Mouse (Mus musculus) intestine, postnatal 0 days (tissue): ENCODE results near the gene Nrd1. TPM values are rescaled to one million over a fixed set of nuclear protein-coding genes. Genes with fewer than 3 reads are reported as not detected.
A peak's percentile ranks its signal among the peaks of the same experiment; 100 is the strongest.

Experiments used
- ATAC-seq: fragments of 200-750 bp; cut with Nextera tagmentation; 2 replicates; pipeline ENCODE4 v1.8.0; 2017; ENCODE audit warnings: mild to moderate bottlenecking, moderate TSS enrichment, moderate library complexity
- H3K27ac ChIP-seq: fragments of 300-500 bp; sonication (generic); 2 replicates; pipeline ENCODE4 v1.5.1; 2014; ENCODE audit warnings: mild to moderate bottlenecking, low read depth, low read length, moderate library complexity
- H3K27me3 ChIP-seq: fragments of 300-500 bp; sonication (generic); replicated peaks from 2 replicates; pipeline ENCODE4 v1.6.1; 2014; ENCODE audit warnings: low read length, mixed read lengths; ENCODE audit not compliant: control insufficient read depth, insufficient read depth
- H3K36me3 ChIP-seq: fragments of 300-500 bp; sonication (generic); 2 replicates; pipeline ENCODE4 v1.6.1; 2014; ENCODE audit warnings: mild to moderate bottlenecking, moderate library complexity; ENCODE audit not compliant: control insufficient read depth, insufficient read depth
- H3K4me1 ChIP-seq: fragments of 300-500 bp; sonication (generic); replicated peaks from 2 replicates; pipeline ENCODE4 v1.6.1; 2014; ENCODE audit warnings: antibody characterized with exemption, low read length, mixed read lengths; ENCODE audit not compliant: control insufficient read depth, insufficient read depth
- H3K4me2 ChIP-seq: fragments of 300-500 bp; sonication (generic); replicated peaks from 2 replicates; pipeline ENCODE4 v1.6.1; 2014; ENCODE audit warnings: low read depth, mild to moderate bottlenecking, moderate library complexity
- H3K4me3 ChIP-seq: fragments of 300-500 bp; sonication (generic); 2 replicates; pipeline ENCODE4 v1.5.1; 2014; ENCODE audit warnings: low read depth, low read length
- H3K9ac ChIP-seq: fragments of 300-500 bp; sonication (generic); 2 replicates; pipeline ENCODE4 v1.6.1; 2014; ENCODE audit warnings: mild to moderate bottlenecking, low read depth, low read length
- H3K9me3 ChIP-seq: fragments of 300-500 bp; sonication (generic); 2 replicates; pipeline ENCODE4 v1.6.1; 2016; ENCODE audit warnings: mixed run types; ENCODE audit not compliant: control insufficient read depth
- CTCF ChIP-seq: sonication (generic); IDR thresholded peaks from 2 replicates; pipeline ENCODE4 v1.5.1; 2016; ENCODE audit warnings: low read depth, mild to moderate bottlenecking, control low read depth, antibody characterized with exemption, moderate library complexity
- whole genome bisulfite sequencing: fragments of 180-500 bp; shearing (Covaris S2); extraction: QIAGEN DNeasy Blood & Tissue Kit; methylation state at CpG from one replicate; pipeline ENCODE4 v1.1.7; 2014; 5-methylcytosine and 5-hydroxymethylcytosine counted together
- polyA plus RNA-seq: library from polyadenylated mRNA; unstranded; fragments of >200 nt; fragmentation: Nextera tagmentation; extraction: Ambion mirVana; gene quantifications from 2 replicates; pipeline ENCODE4 v1.2.1, GENCODE M21; 2015

Gene Nrd1
- polyA plus RNA-seq, 1 experiment from 2014 or later, result 21.9 TPM

- TF ChIP-seq CTCF, result no peak
- no peak overlapping the region for H3K4me2 ChIP-seq
- WGBS, result 77% methylated on average over 5 of the region's 5 CpGs
- no peak for ATAC-seq
- H3K27ac ChIP-seq, result no peak overlapping the region
- H3K9me3 ChIP-seq, result no peaks in the 10 kb centered on the region
- H3K4me3 ChIP-seq, result no peak overlapping the region
- H3K27me3 ChIP-seq, result no peaks in the 10 kb centered on the region
- no peaks in the 10 kb centered on the region for H3K4me1 ChIP-seq
- peaks cover 62% of the 10 kb centered on the region for H3K36me3 ChIP-seq
- H3K9ac ChIP-seq, result no peak overlapping the region
These were observed 42.8 kb downstream of the Nrd1 start for GRCm38 (mm10) chr4:109043294-109043693.

GRCm38 (mm10) chr4:109043756-109044155, 43.3 kb downstream of the Nrd1 start:
- H3K4me1 ChIP-seq, result no peaks in the 10 kb centered on the region
- H3K36me3 ChIP-seq, result peaks cover 60% of the 10 kb centered on the region
- no peak for ATAC-seq
- H3K27me3 ChIP-seq, result no peaks in the 10 kb centered on the region
- H3K4me2 ChIP-seq, result no peak overlapping the region
- no peak overlapping the region for H3K9ac ChIP-seq
- WGBS, result 74% methylated on average over 5 of the region's 5 CpGs
- no peak overlapping the region for H3K4me3 ChIP-seq
- no peak overlapping the region for H3K27ac ChIP-seq
- H3K9me3 ChIP-seq, result no peaks in the 10 kb centered on the region
- no peak for TF ChIP-seq CTCF

- no peaks in the 10 kb centered on the region for H3K4me1 ChIP-seq
- H3K27ac ChIP-seq, result no peak overlapping the region
- TF ChIP-seq CTCF, result no peak
- ATAC-seq, result no peak
- peaks cover 59% of the 10 kb centered on the region for H3K36me3 ChIP-seq
- no peak overlapping the region for H3K4me2 ChIP-seq
- no peak overlapping the region for H3K9ac ChIP-seq
- WGBS, result 55% methylated on average over 4 of the region's 4 CpGs
- H3K9me3 ChIP-seq, result no peaks in the 10 kb centered on the region
- H3K4me3 ChIP-seq, result no peak overlapping the region
- H3K27me3 ChIP-seq, result no peaks in the 10 kb centered on the region
These were observed 47.8 kb downstream of the Nrd1 start for GRCm38 (mm10) chr4:109048258-109048657.

- no peaks in the 10 kb centered on the region for H3K27me3 ChIP-seq
- 58% methylated on average over 1 of the region's 1 CpGs for WGBS
- H3K9ac ChIP-seq, result no peak overlapping the region
- H3K4me3 ChIP-seq, result no peak overlapping the region
- no peak for TF ChIP-seq CTCF
- peaks cover 66% of the 10 kb centered on the region for H3K36me3 ChIP-seq
- H3K4me1 ChIP-seq, result no peaks in the 10 kb centered on the region
- H3K4me2 ChIP-seq, result no peak overlapping the region
- H3K9me3 ChIP-seq, result no peaks in the 10 kb centered on the region
- H3K27ac ChIP-seq, result no peak overlapping the region
- ATAC-seq, result no peak
These were observed 51.8 kb downstream of the Nrd1 start for GRCm38 (mm10) chr4:109052282-109052681.

GRCm38 (mm10) chr4:109054003-109054402, 53.5 kb downstream of the Nrd1 start:
- ATAC-seq, result no peak
- H3K36me3 ChIP-seq, result peaks cover 79% of the 10 kb centered on the region
- no peaks in the 10 kb centered on the region for H3K27me3 ChIP-seq
- no peak overlapping the region for H3K27ac ChIP-seq
- H3K4me3 ChIP-seq, result no peak overlapping the region
- no peak overlapping the region for H3K9ac ChIP-seq
- no peak for TF ChIP-seq CTCF
- no peaks in the 10 kb centered on the region for H3K9me3 ChIP-seq
- WGBS, result 88% methylated on average over 9 of the region's 9 CpGs
- no peak overlapping the region for H3K4me2 ChIP-seq
- no peaks in the 10 kb centered on the region for H3K4me1 ChIP-seq

- peaks cover 81% of the 10 kb centered on the region for H3K36me3 ChIP-seq
- no peak overlapping the region for H3K27ac ChIP-seq
- H3K4me1 ChIP-seq, result no peaks in the 10 kb centered on the region
- no peaks in the 10 kb centered on the region for H3K9me3 ChIP-seq
- H3K9ac ChIP-seq, result no peak overlapping the region
- peak; percentile 28; the same call in 1 of the 2 replicates for TF ChIP-seq CTCF
- H3K4me3 ChIP-seq, result no peak overlapping the region
- H3K4me2 ChIP-seq, result no peak overlapping the region
- no peak for ATAC-seq
- H3K27me3 ChIP-seq, result no peaks in the 10 kb centered on the region
- WGBS, result 79% methylated on average over 7 of the region's 7 CpGs
These were observed 55.9 kb downstream of the Nrd1 start for GRCm38 (mm10) chr4:109056351-109056750.

- H3K27me3 ChIP-seq, result no peaks in the 10 kb centered on the region
- WGBS, result 96% methylated on average over 8 of the region's 8 CpGs
- no peaks in the 10 kb centered on the region for H3K4me1 ChIP-seq
- TF ChIP-seq CTCF, result no peak
- no peak overlapping the region for H3K4me2 ChIP-seq
- H3K9ac ChIP-seq, result no peak overlapping the region
- H3K4me3 ChIP-seq, result no peak overlapping the region
- H3K36me3 ChIP-seq, result peaks cover 85% of the 10 kb centered on the region
- ATAC-seq, result no peak
- no peaks in the 10 kb centered on the region for H3K9me3 ChIP-seq
- H3K27ac ChIP-seq, result no peak overlapping the region
These were observed 57.2 kb downstream of the Nrd1 start for GRCm38 (mm10) chr4:109057640-109058039.
